Mouse (Mus musculus) MEL (cell line): Measurements from ENCODE around the gene Ddx5.

ENCODE experiments used
- E2F4 ChIP-seq: IDR thresholded peaks from 2 replicates; pipeline ENCODE4 v1.6.1; 2011; ENCODE audit warnings: low read depth, low read length, improper control_type of control experiment, borderline replicate concordance
- EP300 ChIP-seq, 2 experiments: IDR thresholded peaks; 2 replicates each; pipeline ENCODE4 v1.6.1; 2011; ENCODE audit warnings: improper control_type of control experiment in 2 of 2, low read length in 2 of 2, low read depth in 1 of 2, mild to moderate bottlenecking in 1 of 2
- KAT2A ChIP-seq: conservative IDR thresholded peaks from 2 replicates; pipeline ENCODE4 v1.6.1; 2012; ENCODE audit warnings: low read depth, low read length, improper control_type of control experiment, inconsistent platforms
- NELFE ChIP-seq: IDR thresholded peaks from 2 replicates; pipeline ENCODE4 v1.6.1; 2011; ENCODE audit warnings: low read depth, low read length, improper control_type of control experiment
- POLR2A ChIP-seq, 2 experiments: IDR thresholded peaks; 2 replicates each; pipeline ENCODE4 v1.6.1; 2011 to 2012; ENCODE audit warnings: low read length in 2 of 2, mild to moderate bottlenecking in 2 of 2, control low read depth in 1 of 2, improper control_type of control experiment in 1 of 2, low read depth in 1 of 2, moderate library complexity in 1 of 2; ENCODE audit not compliant: control insufficient read depth in 1 of 2, insufficient read depth in 1 of 2, poor library complexity in 1 of 2
- TBP ChIP-seq: IDR thresholded peaks from 2 replicates; pipeline ENCODE4 v1.8.0; 2011; ENCODE audit warnings: low read depth, low read length, improper control_type of control experiment
- TCF12 ChIP-seq: IDR thresholded peaks from 2 replicates; pipeline ENCODE4 v1.6.1; 2014; ENCODE audit warnings: low read depth, mild to moderate bottlenecking, inconsistent platforms, low read length, improper control_type of control experiment, moderate library complexity
- USF1 ChIP-seq: IDR thresholded peaks from 2 replicates; pipeline ENCODE4 v1.6.1; 2014; ENCODE audit warnings: low read depth, mild to moderate bottlenecking, inconsistent platforms, low read length, improper control_type of control experiment, moderate library complexity
- ZKSCAN1 ChIP-seq: IDR thresholded peaks from 2 replicates; pipeline ENCODE4 v1.6.1; 2012; ENCODE audit warnings: low read depth, mild to moderate bottlenecking, inconsistent platforms, low read length, improper control_type of control experiment, moderate library complexity

GRCm38 (mm10) chr11:106802069-106802627 lies 13.2 kb upstream of the Ddx5 start:
- TF ChIP-seq TBP (no peak), NELFE (no peak), EP300 (IDR thresholded peaks at IDR 0.05; ENCODE audit: low read depth in 1 of 2, low read length in 2 of 2) (no peak), USF1 (no peak), KAT2A (no peak), E2F4 (no peak), TCF12 (no peak), ZKSCAN1 (no peak), POLR2A (IDR thresholded peaks at IDR 0.05; ENCODE audit: control insufficient read depth in 1 of 2, insufficient read depth in 1 of 2, low read depth in 1 of 2, low read length in 2 of 2, poor library complexity in 1 of 2) (no peak)
